Mouse (Mus musculus) megakaryocyte, embryonic 14.5 days (primary cell): ENCODE results near the gene Dennd1a.

ENCODE experiments used
- FLI1 ChIP-seq: IDR thresholded peaks from 2 replicates; pipeline ENCODE4 v1.6.1; 2012; ENCODE audit warnings: low read length, inconsistent platforms, mixed read lengths
- GATA1 ChIP-seq: IDR thresholded peaks from 3 replicates; pipeline ENCODE4 v1.6.1; 2012; ENCODE audit warnings: mixed read lengths, low read length, inconsistent platforms, borderline replicate concordance

GRCm38 (mm10) chr2:38074495-38074894 lies 212.7 kb downstream of the Dennd1a start:
- TF ChIP-seq GATA1 = no peak
- no peak for TF ChIP-seq FLI1
